Mouse (Mus musculus): ENCODE data around the gene Alx3.

Gene Alx3

GRCm38 (mm10) chr3:107583893-107584292 is 10.9 kb upstream of the Alx3 start:
- no peak for DNase-seq

GRCm38 (mm10) chr3:107586504-107586903 is 8.3 kb upstream of the Alx3 start:
- no peak for DNase-seq

DNA sequence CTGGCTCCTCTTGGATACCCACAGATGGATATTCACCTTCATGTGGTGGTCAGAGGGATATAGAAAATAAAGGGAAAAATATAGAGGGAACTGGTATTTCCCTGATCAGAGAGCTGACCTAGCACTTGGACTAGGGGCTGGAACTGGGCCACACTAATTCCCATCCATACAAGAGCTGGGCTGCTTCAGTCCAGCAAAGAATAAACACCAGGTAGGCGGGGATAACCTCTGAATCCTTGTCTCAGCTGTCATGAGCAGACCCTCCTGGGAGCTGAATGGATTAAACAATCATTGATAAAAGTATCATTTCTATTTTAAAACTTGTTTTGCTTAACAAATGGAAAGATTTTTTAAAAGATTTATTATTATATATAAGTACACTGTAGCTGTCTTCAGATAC is 3.2 kb upstream of the Alx3 start:
- no peak for DNase-seq

DNA sequence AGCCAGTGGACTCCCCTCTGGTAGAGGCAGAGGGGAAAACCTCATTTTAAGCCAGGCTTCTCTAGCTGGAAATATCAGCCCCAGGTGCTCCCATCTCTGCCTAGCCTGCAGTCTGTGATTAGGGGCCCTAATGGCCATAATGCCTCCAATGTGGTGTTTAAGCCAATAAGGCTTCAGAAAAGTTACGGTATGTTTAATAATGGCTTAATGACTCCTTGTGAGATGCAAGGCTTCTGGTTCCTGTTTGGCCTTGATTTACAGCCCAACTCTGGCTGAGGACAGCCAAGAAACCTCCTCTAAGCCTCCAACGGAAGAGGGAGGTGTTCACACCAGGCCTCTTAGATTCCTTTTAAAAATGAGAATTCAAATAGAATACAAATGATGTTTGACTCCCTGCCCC is 1.2 kb upstream of the Alx3 start:
- DNase-seq = no peak

DNA sequence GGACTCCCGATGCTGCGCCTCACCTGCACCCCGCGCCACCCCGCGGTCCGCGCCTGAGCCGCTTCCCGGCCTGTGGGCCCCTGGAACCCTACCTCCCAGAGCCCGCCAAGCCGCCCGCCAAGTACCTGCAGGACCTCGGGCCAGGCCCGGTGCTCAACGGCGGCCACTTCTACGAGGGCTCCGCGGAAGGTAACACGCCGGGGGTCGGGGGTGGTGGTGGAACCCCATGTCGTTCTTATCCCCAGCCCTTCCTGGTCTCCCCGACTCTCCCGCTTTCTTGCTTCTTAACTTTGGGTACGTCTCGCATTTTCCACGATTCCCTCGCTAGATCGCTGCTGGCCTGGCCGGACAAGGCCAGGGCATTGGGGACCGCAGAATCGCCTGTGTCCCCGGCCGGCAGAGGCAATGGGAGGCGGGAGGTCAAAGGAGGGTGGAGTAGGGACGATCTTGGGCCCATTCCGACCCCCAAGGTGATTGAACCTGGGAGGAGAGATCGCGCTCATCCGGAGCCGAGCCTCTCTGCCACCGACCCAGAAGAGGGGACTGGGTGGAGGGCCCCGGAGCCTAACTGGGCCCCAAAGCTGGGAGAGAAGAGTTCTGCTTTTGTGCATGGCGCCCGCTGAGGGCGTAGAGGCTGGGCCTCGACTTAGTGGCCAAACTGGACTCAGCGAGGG is 570 bp downstream of the Alx3 start:
- no peak for DNase-seq

DNA sequence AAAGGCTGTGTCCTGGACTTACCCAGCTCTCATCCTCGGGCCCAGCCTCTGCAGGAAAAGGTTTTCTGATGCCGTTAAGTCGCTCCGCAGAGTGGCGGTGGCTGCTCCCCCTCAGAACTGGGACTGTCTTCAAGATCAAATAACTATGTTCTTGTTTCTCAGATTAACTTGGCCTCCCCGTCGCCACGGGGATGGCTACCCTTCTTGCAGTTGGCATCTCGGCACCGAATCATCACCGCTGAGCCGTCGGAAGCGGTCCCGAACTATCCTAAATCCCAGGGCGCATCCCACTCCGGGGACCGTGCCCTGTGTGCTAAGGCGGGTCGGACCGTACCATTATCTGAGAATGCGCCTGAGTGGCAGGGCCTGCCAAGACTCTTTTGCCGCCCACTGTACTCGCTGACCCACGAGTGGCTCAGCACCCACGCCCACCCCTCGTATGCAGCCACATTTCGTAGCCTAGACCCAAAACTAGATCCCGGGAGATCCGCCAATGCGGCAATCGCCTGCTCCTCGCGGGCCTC is 1.2 kb downstream of the Alx3 start:
- DNase-seq = no peak

DNA sequence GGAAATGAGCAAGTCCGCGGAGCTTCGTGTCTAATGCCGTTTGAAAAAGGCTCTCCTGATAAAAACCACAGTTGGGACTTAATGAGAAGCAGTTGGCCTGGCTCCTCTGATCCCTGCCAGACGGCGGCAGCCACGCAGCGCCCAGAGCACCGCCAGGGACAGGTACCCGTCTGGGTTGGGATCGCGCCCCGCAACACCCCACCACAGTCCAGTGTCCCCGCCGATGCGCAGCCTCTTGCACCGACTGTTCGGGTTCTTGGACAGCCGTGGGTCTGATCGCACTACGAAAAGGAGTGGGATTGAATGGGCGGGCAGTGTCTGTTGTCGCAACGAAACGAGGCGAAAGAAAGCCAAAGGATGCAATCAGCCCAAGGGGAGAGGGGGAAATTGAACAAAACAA is 1.7 kb downstream of the Alx3 start:
- DNase-seq = peak; percentile 37

GRCm38 (mm10) chr3:107597134-107597533 is 2.3 kb downstream of the Alx3 start:
- no peak for DNase-seq

DNA sequence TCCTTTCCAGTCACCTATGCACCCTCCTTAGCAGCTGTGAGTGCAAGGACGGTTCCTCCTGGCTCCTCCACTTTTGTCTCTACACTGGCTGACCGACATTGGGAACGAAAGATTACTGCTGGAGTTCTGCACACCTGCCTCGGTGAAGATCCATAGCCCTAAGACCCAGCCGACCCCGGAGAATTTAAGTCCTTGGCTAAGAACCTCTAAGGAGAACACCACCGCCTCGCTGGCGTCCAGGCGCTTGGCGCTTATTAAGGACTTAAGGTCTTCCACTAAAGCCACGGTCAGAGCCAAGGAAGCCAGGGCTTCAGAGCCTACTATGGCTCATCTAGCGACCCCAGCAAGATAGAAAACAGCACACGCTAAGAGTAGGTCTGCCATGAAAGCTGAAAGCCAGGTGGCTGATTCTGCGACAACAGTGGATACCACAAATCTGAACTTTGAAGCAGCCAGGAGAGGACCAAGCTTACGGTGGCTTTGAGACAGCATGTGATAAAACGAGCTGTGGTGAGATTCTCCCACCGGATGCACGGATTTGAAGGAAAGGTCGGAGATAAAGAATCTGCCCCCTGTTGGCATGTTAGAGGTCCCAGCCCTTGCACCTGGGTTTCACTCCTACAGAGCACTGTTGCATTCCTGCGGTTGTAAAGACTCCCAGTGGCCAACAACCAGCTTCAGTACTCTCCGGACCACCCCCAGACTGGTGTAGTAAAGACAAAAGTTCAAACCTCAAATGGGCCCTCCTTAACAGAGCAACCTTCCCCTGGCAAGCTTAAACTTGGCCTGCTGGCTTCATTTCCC is 3.0 kb downstream of the Alx3 start:
- DNase-seq = no peak

GRCm38 (mm10) chr3:107600127-107600526 is 5.3 kb downstream of the Alx3 start:
- DNase-seq = no peak

- DNase-seq = peak; percentile 64
Measured at GRCm38 (mm10) chr3:107605304-107605703, 10.5 kb downstream of the Alx3 start.

DNA sequence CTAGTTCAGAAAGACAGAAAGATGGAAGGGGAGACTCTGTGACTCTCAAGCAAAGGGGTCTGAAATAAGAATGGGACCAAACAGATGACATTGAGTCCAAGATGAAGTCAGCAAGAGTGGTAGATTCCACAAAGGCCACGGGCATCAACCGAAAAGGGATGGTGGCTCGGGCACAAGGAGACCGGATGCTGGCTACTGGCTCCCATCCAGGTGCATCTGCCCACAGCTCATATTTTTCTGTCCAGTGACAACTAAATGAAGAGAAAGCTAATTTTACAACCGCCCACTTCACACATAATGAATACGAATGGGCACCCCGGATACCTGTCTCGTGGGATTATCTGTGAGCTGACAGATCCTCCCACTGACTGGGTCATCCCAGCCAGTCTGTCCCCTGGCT is 12.4 kb downstream of the Alx3 start:
- DNase-seq = no peak

DNA sequence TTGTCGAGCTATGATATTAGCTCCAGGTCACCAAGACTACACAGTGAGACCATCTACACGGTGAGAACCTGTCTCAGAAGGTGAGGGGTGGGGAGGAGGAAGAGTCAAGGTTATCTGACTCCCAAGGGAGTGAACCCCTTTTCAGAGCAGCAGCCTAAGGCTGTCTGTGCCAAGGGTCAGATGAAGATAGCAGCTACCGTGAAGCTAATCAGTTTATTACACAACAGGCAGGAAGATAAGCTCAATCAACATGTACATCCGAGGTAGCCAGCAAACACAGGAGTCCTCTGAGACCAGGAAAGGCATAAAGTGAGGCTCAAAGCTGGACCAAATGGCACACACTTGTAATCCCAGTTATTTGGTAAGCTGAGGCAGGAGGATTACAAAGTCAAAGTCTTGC is 14.0 kb downstream of the Alx3 start:
- DNase-seq = no peak

DNA sequence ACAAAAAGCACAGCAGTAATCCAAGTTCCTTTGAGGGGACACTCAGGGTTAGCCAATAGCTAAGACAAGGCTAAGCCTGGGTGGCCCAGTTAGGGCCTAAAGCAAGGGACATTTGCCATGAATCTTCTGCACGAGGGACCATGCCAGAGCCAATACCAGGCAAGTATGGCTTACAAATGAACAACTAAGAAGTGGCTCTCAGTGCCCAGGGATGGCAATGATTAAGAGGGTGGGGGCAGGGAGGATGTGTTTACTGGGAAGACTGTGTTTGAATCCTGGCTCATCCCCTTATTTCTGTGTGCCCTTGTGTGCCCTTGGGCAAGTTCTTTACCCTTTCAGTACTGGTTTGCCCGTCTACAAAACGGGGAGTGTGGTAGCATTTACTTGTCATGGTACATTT is 14.5 kb downstream of the Alx3 start:
- DNase-seq = peak; percentile 86

- no peak for DNase-seq
Measured at GRCm38 (mm10) chr3:107611394-107611793, 16.6 kb downstream of the Alx3 start.

DNA sequence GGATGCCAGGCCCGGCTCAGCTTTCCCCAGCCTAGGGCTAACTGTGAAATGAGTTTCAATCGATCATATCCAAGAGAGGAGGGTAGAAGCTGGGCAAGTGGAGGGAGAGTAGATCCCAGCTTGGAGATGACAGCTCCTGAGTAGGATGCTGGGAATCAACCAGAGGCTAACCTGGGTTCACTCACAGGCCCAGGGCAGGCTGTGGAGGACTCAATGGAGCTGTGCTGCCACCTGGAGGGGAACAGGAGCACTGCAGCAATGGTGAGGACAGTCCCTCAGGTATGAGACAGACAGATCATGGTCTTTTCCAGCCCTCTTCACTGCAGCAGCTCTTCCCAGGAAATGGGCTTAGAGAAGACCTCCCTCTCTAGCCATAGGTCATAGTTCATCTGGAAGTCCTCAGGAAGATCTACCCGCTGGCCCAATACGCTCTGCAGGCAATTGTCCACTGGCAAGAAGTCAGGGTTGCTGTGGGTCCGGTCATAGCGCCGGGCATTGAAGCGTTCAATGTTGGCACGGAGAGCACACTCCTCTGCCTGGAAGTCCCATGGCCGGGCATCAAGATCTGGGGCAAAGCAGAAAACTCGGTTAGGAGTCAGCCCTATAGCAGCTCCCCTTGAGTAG is 18.2 kb downstream of the Alx3 start:
- DNase-seq = peak; percentile 87

GRCm38 (mm10) chr3:107617800-107618199 is 23.0 kb downstream of the Alx3 start:
- no peak for DNase-seq

- DNase-seq = no peak
Measured at GRCm38 (mm10) chr3:107619911-107620310, 25.1 kb downstream of the Alx3 start.

DNA sequence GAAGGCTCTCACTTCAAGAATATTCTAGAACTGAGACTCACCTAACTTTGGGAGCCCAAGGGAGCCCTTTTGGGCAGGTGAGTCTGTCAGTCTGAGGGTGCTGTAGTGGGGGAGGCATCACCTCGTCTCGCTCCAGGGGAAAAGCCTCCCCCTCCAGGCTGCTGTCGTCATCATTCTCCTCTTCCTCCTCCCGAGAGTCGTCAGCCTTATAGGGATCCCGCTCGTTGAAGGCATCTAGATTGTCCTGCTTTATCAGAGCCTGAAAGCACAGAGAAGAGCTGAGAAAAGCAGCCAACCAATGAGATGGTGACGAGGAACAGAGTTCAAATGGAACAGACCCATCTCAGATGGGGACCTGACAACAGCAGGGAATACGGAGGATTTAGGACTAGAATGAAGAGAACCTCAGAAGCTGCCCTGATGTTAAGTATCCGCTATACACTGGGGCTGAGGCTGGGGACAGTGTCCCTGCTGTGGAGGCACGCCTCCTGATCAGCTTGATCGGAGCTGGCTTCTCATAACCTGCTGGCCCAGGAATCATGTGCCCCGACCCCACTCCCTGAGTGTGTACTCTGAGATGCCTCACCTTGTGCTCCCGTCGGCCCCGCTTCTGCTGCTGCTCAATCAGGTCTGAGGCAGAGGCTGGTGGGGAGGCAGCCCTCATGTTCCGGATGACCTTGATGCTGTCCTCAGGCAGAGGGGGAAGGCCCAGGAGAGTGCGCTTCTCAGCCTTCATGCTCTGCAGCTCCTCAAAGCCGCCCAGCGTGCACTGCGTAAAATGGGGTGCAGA is 26.6 kb downstream of the Alx3 start:
- DNase-seq = no peak

- DNase-seq = no peak
Measured at GRCm38 (mm10) chr3:107622537-107622936, 27.7 kb downstream of the Alx3 start.

- no peak for DNase-seq
Measured at GRCm38 (mm10) chr3:107624424-107624823, 29.6 kb downstream of the Alx3 start.

GRCm38 (mm10) chr3:107625536-107625935 is 30.7 kb downstream of the Alx3 start:
- no peak for DNase-seq

GRCm38 (mm10) chr3:107626751-107627150 is 31.9 kb downstream of the Alx3 start:
- DNase-seq = no peak

Measured in kidney, adult 9 months (tissue).